Mouse (Mus musculus) CH12.LX (cell line): ENCODE results near the gene Cybrd1. TPM values are rescaled to one million over a fixed set of nuclear protein-coding genes. Genes with fewer than 3 reads are reported as not detected.

Source experiments
- DNase-seq: peaks from one replicate; pipeline ENCODE4 v3.0.0-alpha.2; 2013; ENCODE audit errors: extremely low read depth
- H3K27ac ChIP-seq: 2 replicates; pipeline ENCODE4 v1.5.1; 2012; ENCODE audit warnings: low read depth, mild to moderate bottlenecking, control low read depth, moderate library complexity; ENCODE audit not compliant: insufficient read depth
- H3K27me3 ChIP-seq: replicated peaks from 2 replicates; pipeline ENCODE3; 2012; ENCODE audit warnings: inconsistent platforms
- H3K36me3 ChIP-seq, 2 experiments: replicated peaks in 1 of 2; 2 replicates each; pipeline versions ENCODE3 to v1.6.1; 2012; ENCODE audit warnings: inconsistent platforms in 1 of 2, low read length in 1 of 2, mild to moderate bottlenecking in 1 of 2, mixed read lengths in 1 of 2, moderate library complexity in 1 of 2; ENCODE audit not compliant: control insufficient read depth in 1 of 2, insufficient read depth in 1 of 2
- H3K4me1 ChIP-seq, 2 experiments: 2 replicates each; pipeline ENCODE4 v1.6.1; 2012; ENCODE audit warnings: inconsistent platforms in 1 of 2, moderate library complexity in 1 of 2; ENCODE audit not compliant: insufficient read depth in 2 of 2, control insufficient read depth in 1 of 2
- H3K4me2 ChIP-seq: 2 replicates; pipeline ENCODE4 v1.6.1; 2012; ENCODE audit warnings: low read depth, mild to moderate bottlenecking, control low read depth; ENCODE audit not compliant: poor library complexity, insufficient read depth, severe bottlenecking
- H3K4me3 ChIP-seq, 3 experiments: fragments of 150-350 bp in 1 of 3; sonication (generic) in 1 of 3; replicated peaks in 1 of 3; 2 replicates each; pipeline versions ENCODE3 to v1.5.1; 2011 to 2012; ENCODE audit warnings: low read depth in 2 of 3, low read length in 2 of 3, mild to moderate bottlenecking in 2 of 3, moderate library complexity in 2 of 3, control low read depth in 1 of 3, improper control_type of control experiment in 1 of 3, inconsistent platforms in 1 of 3, mixed read lengths in 1 of 3; ENCODE audit not compliant: poor library complexity in 1 of 3
- H3K79me2 ChIP-seq: replicated peaks from 2 replicates; pipeline ENCODE4 v1.6.1; 2012; ENCODE audit warnings: mild to moderate bottlenecking, moderate library complexity; ENCODE audit not compliant: control insufficient read depth, poor library complexity, insufficient read depth, severe bottlenecking; ENCODE audit errors: extremely low read depth
- H3K9ac ChIP-seq: 2 replicates; pipeline ENCODE4 v1.6.1; 2012; ENCODE audit warnings: low read depth, mild to moderate bottlenecking, control low read depth, moderate library complexity; ENCODE audit not compliant: insufficient read depth
- H3K9me3 ChIP-seq: replicated peaks from 2 replicates; pipeline ENCODE3; 2012; ENCODE audit warnings: low read length, inconsistent platforms, mixed read lengths
- BHLHE40 ChIP-seq: IDR thresholded peaks from 2 replicates; pipeline ENCODE4 v1.6.1; 2011; ENCODE audit warnings: mild to moderate bottlenecking, low read depth, low read length, improper control_type of control experiment
- CHD2 ChIP-seq: IDR thresholded peaks from 2 replicates; pipeline ENCODE4 v1.6.1; 2011; ENCODE audit warnings: low read length, improper control_type of control experiment
- CTCF ChIP-seq, 2 experiments: IDR thresholded peaks in 1 of 2; conservative IDR thresholded peaks in 1 of 2; 2 replicates each; pipeline ENCODE4 v1.5.1; 2011 to 2012; ENCODE audit warnings: low read depth in 2 of 2, low read length in 2 of 2, improper control_type of control experiment in 1 of 2, inconsistent platforms in 1 of 2, mild to moderate bottlenecking in 1 of 2, moderate library complexity in 1 of 2
- E2F4 ChIP-seq: IDR thresholded peaks from 2 replicates; pipeline ENCODE4 v1.6.1; 2011; ENCODE audit warnings: low read depth, low read length, improper control_type of control experiment; ENCODE audit not compliant: insufficient replicate concordance
- EP300 ChIP-seq: IDR thresholded peaks from 2 replicates; pipeline ENCODE4 v1.6.1; 2011; ENCODE audit warnings: low read length, improper control_type of control experiment
- ETS1 ChIP-seq: conservative IDR thresholded peaks from 2 replicates; pipeline ENCODE4 v1.6.1; 2012; ENCODE audit warnings: low read depth, mild to moderate bottlenecking, inconsistent platforms, low read length, improper control_type of control experiment, moderate library complexity
- HCFC1 ChIP-seq: IDR thresholded peaks from 2 replicates; pipeline ENCODE4 v1.6.1; 2012; ENCODE audit warnings: low read depth, mild to moderate bottlenecking, inconsistent platforms, low read length, improper control_type of control experiment
- KAT2A ChIP-seq: IDR thresholded peaks from 2 replicates; pipeline ENCODE4 v1.6.1; 2012; ENCODE audit warnings: low read length, improper control_type of control experiment, inconsistent platforms; ENCODE audit not compliant: insufficient replicate concordance
- MAFK ChIP-seq: IDR thresholded peaks from 2 replicates; pipeline ENCODE4 v1.6.1; 2011; ENCODE audit warnings: low read length, improper control_type of control experiment; ENCODE audit not compliant: insufficient replicate concordance
- MEF2A ChIP-seq: IDR thresholded peaks from 2 replicates; pipeline ENCODE4 v1.6.1; 2014; ENCODE audit warnings: low read depth, mild to moderate bottlenecking, inconsistent platforms, low read length, improper control_type of control experiment, borderline replicate concordance
- NELFE ChIP-seq: IDR thresholded peaks from 2 replicates; pipeline ENCODE4 v1.6.1; 2011; ENCODE audit warnings: low read depth, low read length, improper control_type of control experiment
- NRF1 ChIP-seq: IDR thresholded peaks from 2 replicates; pipeline ENCODE4 v1.6.1; 2014; ENCODE audit warnings: low read depth, mild to moderate bottlenecking, inconsistent platforms, low read length, improper control_type of control experiment, moderate library complexity
- PAX5 ChIP-seq: IDR thresholded peaks from 2 replicates; pipeline ENCODE4 v1.6.1; 2012; ENCODE audit warnings: low read length, inconsistent platforms, mixed read lengths
- POLR2A ChIP-seq: IDR thresholded peaks from 2 replicates; pipeline ENCODE4 v1.6.1; 2011; ENCODE audit warnings: low read depth, mild to moderate bottlenecking, improper control_type of control experiment, low read length
- POLR2AphosphoS2 ChIP-seq: IDR thresholded peaks from 2 replicates; pipeline ENCODE4 v1.6.1; 2011; ENCODE audit warnings: low read depth, low read length, improper control_type of control experiment
- RAD21 ChIP-seq: IDR thresholded peaks from 2 replicates; pipeline ENCODE4 v1.6.1; 2011; ENCODE audit warnings: low read depth, mild to moderate bottlenecking, low read length, improper control_type of control experiment, moderate library complexity
- SMC3 ChIP-seq: IDR thresholded peaks from 2 replicates; pipeline ENCODE4 v1.6.1; 2011; ENCODE audit warnings: low read depth, low read length, improper control_type of control experiment
- TBP ChIP-seq: conservative IDR thresholded peaks from 2 replicates; pipeline ENCODE4 v1.6.1; 2011; ENCODE audit warnings: low read depth, low read length, improper control_type of control experiment
- USF1 ChIP-seq: IDR thresholded peaks from 2 replicates; pipeline ENCODE4 v1.6.1; 2014; ENCODE audit warnings: low read depth, mild to moderate bottlenecking, inconsistent platforms, low read length, improper control_type of control experiment
- USF2 ChIP-seq: conservative IDR thresholded peaks from 2 replicates; pipeline ENCODE4 v1.6.1; 2011; ENCODE audit warnings: low read depth, low read length, improper control_type of control experiment
- ZNF384 ChIP-seq: IDR thresholded peaks from 2 replicates; pipeline ENCODE4 v1.6.1; 2012; ENCODE audit warnings: low read depth, low read length, improper control_type of control experiment, inconsistent platforms
- dilution Hi-C: fragments of 300-500 bp; cut with MboI; formaldehyde crosslinking; loops from 2 replicates; pipeline ENCODE4 v1.14.3; 2020; ENCODE audit warnings: low sequenced_read_pairs; ENCODE audit not compliant: extremely low pct_unique_long_range_greater_than_20kb, extremely low pct_ligation_motif_present
- in situ Hi-C: fragments of 300-500 bp; cut with MboI; formaldehyde crosslinking; loops from 3 replicates; pipeline ENCODE4 v1.14.3; 2019; ENCODE audit warnings: low sequenced_read_pairs, low pct_ligation_motif_present, low pct_unique_long_range_greater_than_20kb, mixed read lengths
- polyA plus RNA-seq: library from polyadenylated mRNA; unstranded; fragments of >175 nt; gene quantifications from 2 replicates; pipeline ENCODE4 v1.2.1, GENCODE M21; 2012; ENCODE audit warnings: low read depth; ENCODE audit not compliant: insufficient read length
- total RNA-seq, 2 experiments: library from RNA; depleted of rRNA; stranded (reverse); fragments of 300-350 nt in 1 of 2; fragments of >200 nt in 1 of 2; gene quantifications; 2 replicates each; pipeline ENCODE4 v1.2.3; 2012 to 2014

Cybrd1 gene
- total and polyA plus RNA-seq, 3 experiments, result not detected

- no peak overlapping the region for H3K9ac ChIP-seq
- no peaks in the 10 kb centered on the region for H3K27me3 ChIP-seq
- TF ChIP-seq POLR2A (no peak), KAT2A (no peak), SMC3 (peak; percentile 17), POLR2AphosphoS2 (no peak), ZNF384 (no peak), NELFE (no peak), PAX5 (no peak), CTCF (conservative IDR thresholded peaks at IDR 0.05 in 1 of 2, IDR thresholded peaks at IDR 0.05 in 1 of 2; ENCODE audit: low read depth in 2 of 2, low read length in 2 of 2) (peak in 1 of 2 experiments; percentile 39; a peak in 2 of 4 replicates), RAD21 (peak; percentile 27)
- TF ChIP-seq, all 38 proteins: peak for 3
- Histone ChIP-seq H3K36me3 (peaks cover 40 to 84% of the 10 kb centered on the region in 2 experiments), H3K4me1 (peaks cover 0 to 10% of the 10 kb centered on the region in 2 experiments; a peak in 2 of 4 replicates), H3K27ac (no peak overlapping the region), H3K4me3 (no peak overlapping the region), H3K9me3 (no peaks in the 10 kb centered on the region), H3K4me2 (no peak overlapping the region), H3K79me2 (no peaks in the 10 kb centered on the region)
- in situ Hi-C loops, result no loop called here
- DNase-seq, result no peak
- dilution Hi-C loops, result no loop called here
These were observed 26.9 kb upstream of the Cybrd1 start for GRCm38 (mm10) chr2:71090660-71091445.

GRCm38 (mm10) chr2:71096170-71096569 is 21.6 kb upstream of the Cybrd1 start:
- H3K4me1 ChIP-seq, result peaks cover 0 to 8% of the 10 kb centered on the region in 2 experiments; a peak in 2 of 4 replicates
- H3K79me2 ChIP-seq, result no peaks in the 10 kb centered on the region
- H3K36me3 ChIP-seq, result peaks cover 25 to 72% of the 10 kb centered on the region in 2 experiments
- TF ChIP-seq E2F4 (no peak), CHD2 (no peak), BHLHE40 (peak; percentile 68), USF1 (peak; percentile 39), MEF2A (peak; percentile 29; the same call in 1 of the 2 replicates), NRF1 (no peak), USF2 (peak; percentile 37; the same call in 1 of the 2 replicates), EP300 (no peak), MAFK (no peak), TBP (no peak), HCFC1 (no peak), ETS1 (0 out of 2 replicates have a peak, but pooled peaks have one; percentile 14), CTCF (conservative IDR thresholded peaks at IDR 0.05 in 1 of 2, IDR thresholded peaks at IDR 0.05 in 1 of 2; ENCODE audit: low read depth in 2 of 2, low read length in 2 of 2) (no peak)
- no peaks in the 10 kb centered on the region for H3K9me3 ChIP-seq
- no peak overlapping the region for H3K4me2 ChIP-seq
- H3K27me3 ChIP-seq, result no peaks in the 10 kb centered on the region
- in situ Hi-C loops (no loop called here), dilution Hi-C loops (no loop called here)
- H3K9ac ChIP-seq, result no peak overlapping the region
- no peak overlapping the region for H3K27ac ChIP-seq
- peak; percentile 70 for DNase-seq
- H3K4me3 ChIP-seq, result no peak overlapping the region
